Mouse (Mus musculus) cortical plate, adult 2 months (tissue): ENCODE results near the gene Mapk3.

Experiments used
- CTCF ChIP-seq: fragments of 200-500 bp; IDR thresholded peaks from 2 replicates; pipeline ENCODE4 v1.5.1; 2011; ENCODE audit warnings: mild to moderate bottlenecking, control low read depth, low read length; ENCODE audit not compliant: insufficient read depth; ENCODE audit errors: extremely low read depth
- POLR2A ChIP-seq: fragments of 200-500 bp; IDR thresholded peaks from 2 replicates; pipeline ENCODE4 v1.6.1; 2011; ENCODE audit warnings: mild to moderate bottlenecking, low read length, control low read depth; ENCODE audit not compliant: insufficient read depth; ENCODE audit errors: extremely low read depth

- TF ChIP-seq POLR2A (no peak), CTCF (no peak)
These were observed 6.8 kb downstream of the Mapk3 start, which contains the start of gene Gdpd3 for GRCm38 (mm10) chr7:126766201-126766600.
